In genomic region chr4:81236227-81236626, GRCm38 (mm10) we compare ENCODE assay signal across 20 mouse cellular contexts.
"Had no signal": no experiment of that assay in that cellular context is flagged by ENCODE, and none has a peak within 500 bp of the region (broad histone marks: within the 10 kb centered on the region; RNA-seq: fewer than 3 reads in every experiment).

No protein-coding gene starts in this region.

- H3K36me3 ChIP-seq: midbrain, embryonic 10.5 days; midbrain, embryonic 12.5 days; neural tube, embryonic 13.5 days; neural tube, embryonic 15.5 days; stomach, embryonic 15.5 days had no signal

- H3K9me3 ChIP-seq: midbrain, embryonic 10.5 days; midbrain, embryonic 12.5 days; neural tube, embryonic 13.5 days; neural tube, embryonic 15.5 days; stomach, embryonic 15.5 days had no signal

- H3K4me3 ChIP-seq: midbrain, embryonic 10.5 days; midbrain, embryonic 12.5 days; myocyte; neural tube, embryonic 13.5 days; neural tube, embryonic 15.5 days; stomach, embryonic 15.5 days had no signal

- H3K27me3 ChIP-seq: midbrain, embryonic 12.5 days; neural tube, embryonic 13.5 days; neural tube, embryonic 15.5 days; stomach, embryonic 15.5 days had no signal

- H3K4me1 ChIP-seq: midbrain, embryonic 10.5 days; midbrain, embryonic 12.5 days; neural tube, embryonic 13.5 days; neural tube, embryonic 15.5 days; stomach, embryonic 15.5 days had no signal

- H3K27ac ChIP-seq: midbrain, embryonic 10.5 days; midbrain, embryonic 12.5 days; neural tube, embryonic 13.5 days; neural tube, embryonic 15.5 days; stomach, embryonic 15.5 days had no signal

- H3K4me2 ChIP-seq: lung, embryonic 14.5 days; midbrain, embryonic 12.5 days; neural tube, embryonic 13.5 days; neural tube, embryonic 15.5 days; stomach, embryonic 15.5 days had no signal

- ATAC-seq: midbrain, embryonic 16.5 days had no signal

- H3K9ac ChIP-seq: lung, embryonic 14.5 days; midbrain, embryonic 12.5 days; neural tube, embryonic 13.5 days; neural tube, embryonic 15.5 days; stomach, embryonic 15.5 days had no signal

- DNase-seq: lung, adult 18-20 months; lung, embryonic 14.5 days; lung, postnatal 10 days; lung, postnatal 4 days; midbrain, embryonic 14.5 days; retina, postnatal 1 day; right cerebral cortex, adult 18-20 months; right cerebral cortex, postnatal 25 days; right cerebral cortex, postnatal 4 days; spleen, adult 18-20 months; thymus, adult 18-20 months; thymus, postnatal 14 days; thymus, postnatal 36 days had no signal
